Mouse (Mus musculus) CD4-positive, CD25-positive, alpha-beta regulatory T cell (primary cell): Measurements from ENCODE around the gene Ptpn23. TPM values are rescaled to one million over a fixed set of nuclear protein-coding genes. Genes with fewer than 3 reads are reported as not detected.

Experiments
- polyA plus RNA-seq: library from polyadenylated mRNA; unstranded; fragments of 100-300 nt; shearing (Covaris generic); gene quantifications from one replicate; pipeline ENCODE4 v1.2.1, GENCODE M21; 2017

The Ptpn23 gene
- polyA plus RNA-seq = 5.7 TPM

DNA sequence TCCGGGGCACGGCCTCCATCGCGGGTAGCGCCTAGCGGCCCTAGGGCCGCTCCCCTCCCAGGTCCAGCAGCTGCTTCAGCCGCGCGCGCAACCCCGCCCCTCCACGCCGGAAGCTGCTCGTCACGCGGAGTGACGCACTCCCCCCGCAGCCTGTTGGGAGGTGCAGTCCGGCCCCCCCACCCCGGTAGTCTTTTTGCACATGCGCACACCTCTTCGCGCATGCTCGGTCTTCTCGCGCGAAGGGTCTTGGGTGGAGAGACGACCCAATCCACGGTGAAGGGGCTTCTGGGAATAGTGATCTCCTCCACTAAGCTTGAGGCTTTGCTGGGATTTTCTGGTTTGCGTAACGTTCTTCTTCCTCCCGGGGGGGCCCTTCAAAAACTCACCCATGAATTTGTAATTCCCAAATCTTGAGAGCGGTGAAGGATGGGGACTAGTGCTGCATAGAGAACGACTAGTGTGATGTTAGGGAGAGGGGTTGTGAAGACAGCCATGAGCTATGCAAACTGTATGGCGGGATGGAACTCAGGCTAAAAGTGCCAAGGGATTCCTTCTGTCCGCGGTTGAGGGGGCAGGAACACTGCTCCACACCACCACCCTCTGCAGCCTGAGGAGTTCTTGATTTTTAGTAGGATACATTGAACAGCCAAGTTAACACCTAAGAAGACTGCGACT, at the start of gene Ptpn23:
Gene Ptpn23, minus strand, starts transcription at position 115 of the 675 bp plus-strand sequence.

DNA sequence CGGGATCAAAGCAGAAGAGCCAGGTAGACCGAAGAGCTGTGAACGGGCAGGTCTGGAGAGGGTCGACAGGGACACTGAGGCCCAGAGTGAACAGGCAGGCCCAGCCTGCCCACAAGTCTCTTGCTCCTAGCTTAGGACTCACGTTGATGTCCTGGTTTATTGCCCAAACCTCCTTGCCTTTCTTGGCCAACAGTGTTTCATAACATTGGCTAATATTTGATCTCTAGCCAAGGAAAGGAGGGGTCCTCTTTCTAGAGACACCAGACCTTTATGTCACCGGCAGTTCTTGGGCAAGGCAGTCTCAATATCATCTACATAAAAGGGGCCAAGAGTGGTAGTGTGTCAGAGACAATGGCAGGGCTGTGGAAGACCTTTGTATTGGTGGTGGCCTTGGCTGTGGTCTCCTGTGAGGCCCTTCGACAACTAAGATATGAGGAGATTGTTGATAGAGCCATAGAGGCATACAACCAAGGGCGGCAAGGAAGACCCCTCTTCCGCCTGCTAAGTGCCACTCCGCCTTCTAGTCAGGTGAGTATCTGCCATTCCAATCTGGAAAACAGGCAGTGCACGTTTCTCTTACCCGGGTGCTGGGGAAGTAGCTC, 11.6 kb upstream of the Ptpn23 start, which contains the start of gene Ngp:
Gene Ngp, plus strand, starts transcription at position 237 of the 602 bp plus-strand sequence.

Other genes with a start within 250 kb of the Ptpn23 start
- 0.07 TPM for gene Cspg5, start 164.4 kb downstream of the Ptpn23 start, polyA plus RNA-seq
- 15.3 TPM for gene Elp6, start 103.0 kb downstream of the Ptpn23 start, polyA plus RNA-seq
- gene Scap, start 74.9 kb downstream of the Ptpn23 start, polyA plus RNA-seq = 71.0 TPM
- gene Ngp, start 11.5 kb upstream of the Ptpn23 start, polyA plus RNA-seq = not detected
- 9.2 TPM for gene Klhl18, start 68.5 kb upstream of the Ptpn23 start, polyA plus RNA-seq
- 0.74 TPM for gene Kif9, start 68.7 kb upstream of the Ptpn23 start, polyA plus RNA-seq
- gene Setd2, start 124.4 kb upstream of the Ptpn23 start, polyA plus RNA-seq = 37.0 TPM
- gene Nradd, start 216.2 kb upstream of the Ptpn23 start, polyA plus RNA-seq = 1.9 TPM
- gene Nbeal2, start 245.9 kb upstream of the Ptpn23 start, polyA plus RNA-seq = 48.9 TPM
- gene Ccdc12, start 248.3 kb upstream of the Ptpn23 start, polyA plus RNA-seq = 271 TPM